Mouse (Mus musculus): ENCODE measurements around the gene Gm8439. TPM values are rescaled to one million over a fixed set of nuclear protein-coding genes. Genes with fewer than 3 reads are reported as not detected.
A peak's percentile ranks its signal among the peaks of the same experiment; 100 is the strongest.
"Not testable (repeated sequence)": the region's sequence is repeated elsewhere in the genome, so short reads cannot be mapped to it uniquely, and the experiment has no call there.

Gene Gm8439
- total RNA-seq (2014; fragmentation: Nextera tagmentation) = not detected in 2 replicates
- total RNA-seq (2017) = not detected in 2 replicates

GRCm38 (mm10) chr4:120588445-120588844 lies at the start of gene Gm8439:
Gene Gm8439, plus strand, starts transcription at chr4:120588745.
- ATAC-seq (replicated peaks; ENCODE audit: low FRiP score, low TSS enrichment, poor library complexity, severe bottlenecking) = no peak

- ATAC-seq (replicated peaks; ENCODE audit: low FRiP score, low TSS enrichment, poor library complexity, severe bottlenecking) = no peak
Measured at GRCm38 (mm10) chr4:120544896-120545295, 43.6 kb upstream of the Gm8439 start.

GRCm38 (mm10) chr4:120556592-120556991 lies 32.0 kb upstream of the Gm8439 start:
- no peak for ATAC-seq (replicated peaks; ENCODE audit: low FRiP score, low TSS enrichment, poor library complexity, severe bottlenecking)

- ATAC-seq (replicated peaks; ENCODE audit: low FRiP score, low TSS enrichment, poor library complexity, severe bottlenecking) = no peak
Measured at GRCm38 (mm10) chr4:120565726-120566125, 22.8 kb upstream of the Gm8439 start.

GRCm38 (mm10) chr4:120568005-120568404 lies 20.5 kb upstream of the Gm8439 start:
- no peak for ATAC-seq (replicated peaks; ENCODE audit: low FRiP score, low TSS enrichment, poor library complexity, severe bottlenecking)

GRCm38 (mm10) chr4:120569025-120569424 lies 19.5 kb upstream of the Gm8439 start:
- ATAC-seq (replicated peaks; ENCODE audit: low FRiP score, low TSS enrichment, poor library complexity, severe bottlenecking) = 0 out of 2 replicates have a peak, but pooled peaks have one; percentile 8

GRCm38 (mm10) chr4:120569486-120570437 lies 18.8 kb upstream of the Gm8439 start, which contains the start of gene Ctps:
Gene Ctps, minus strand, starts transcription at chr4:120570276.
- ATAC-seq (replicated peaks; ENCODE audit: low FRiP score, low TSS enrichment, poor library complexity, severe bottlenecking) = peak; percentile 90

GRCm38 (mm10) chr4:120570438-120571069 lies 18.0 kb upstream of the Gm8439 start:
- ATAC-seq (replicated peaks; ENCODE audit: low FRiP score, low TSS enrichment, poor library complexity, severe bottlenecking) = peak; percentile 38; the same call in 1 of the 2 replicates

- no peak for ATAC-seq (replicated peaks; ENCODE audit: low FRiP score, low TSS enrichment, poor library complexity, severe bottlenecking)
Measured at GRCm38 (mm10) chr4:120571070-120571464, 17.5 kb upstream of the Gm8439 start.

- no peak for ATAC-seq (replicated peaks; ENCODE audit: low FRiP score, low TSS enrichment, poor library complexity, severe bottlenecking)
Measured at GRCm38 (mm10) chr4:120571691-120572090, 16.9 kb upstream of the Gm8439 start.

GRCm38 (mm10) chr4:120580894-120581293 lies 7.7 kb upstream of the Gm8439 start:
- ATAC-seq (replicated peaks; ENCODE audit: low FRiP score, low TSS enrichment, poor library complexity, severe bottlenecking) = no peak

- no peak for ATAC-seq (replicated peaks; ENCODE audit: low FRiP score, low TSS enrichment, poor library complexity, severe bottlenecking)
Measured at GRCm38 (mm10) chr4:120581711-120582110, 6.8 kb upstream of the Gm8439 start.

- ATAC-seq (replicated peaks; ENCODE audit: low FRiP score, low TSS enrichment, poor library complexity, severe bottlenecking) = 0 out of 2 replicates have a peak, but pooled peaks have one; percentile 27
Measured at GRCm38 (mm10) chr4:120586986-120587385, 1.6 kb upstream of the Gm8439 start.

GRCm38 (mm10) chr4:120589070-120589469 lies 525 bp downstream of the Gm8439 start:
- no peak for ATAC-seq (replicated peaks; ENCODE audit: low FRiP score, low TSS enrichment, poor library complexity, severe bottlenecking)

- peak; percentile 87 for ATAC-seq (replicated peaks; ENCODE audit: low FRiP score, low TSS enrichment, poor library complexity, severe bottlenecking)
Measured at GRCm38 (mm10) chr4:120589815-120590422, 1.4 kb downstream of the Gm8439 start.

GRCm38 (mm10) chr4:120590973-120591372 lies 2.4 kb downstream of the Gm8439 start:
- no peak for ATAC-seq (replicated peaks; ENCODE audit: low FRiP score, low TSS enrichment, poor library complexity, severe bottlenecking)

GRCm38 (mm10) chr4:120596210-120596609 lies 7.7 kb downstream of the Gm8439 start:
- ATAC-seq (replicated peaks; ENCODE audit: low FRiP score, low TSS enrichment, poor library complexity, severe bottlenecking) = not testable (repeated sequence)

- no peak for ATAC-seq (replicated peaks; ENCODE audit: low FRiP score, low TSS enrichment, poor library complexity, severe bottlenecking)
Measured at GRCm38 (mm10) chr4:120598922-120599321, 10.4 kb downstream of the Gm8439 start.

GRCm38 (mm10) chr4:120601774-120602173 lies 13.2 kb downstream of the Gm8439 start:
- no peak for ATAC-seq (replicated peaks; ENCODE audit: low FRiP score, low TSS enrichment, poor library complexity, severe bottlenecking)

- no peak for ATAC-seq (replicated peaks; ENCODE audit: low FRiP score, low TSS enrichment, poor library complexity, severe bottlenecking)
Measured at GRCm38 (mm10) chr4:120602669-120603068, 14.1 kb downstream of the Gm8439 start.
